Mouse (Mus musculus): ENCODE measurements around the gene Dyrk4. TPM values are rescaled to one million over a fixed set of nuclear protein-coding genes. Genes with fewer than 3 reads are reported as not detected.

Dyrk4 gene
- under 1 TPM; 0.43 to 0.48 TPM for total RNA-seq (2021)

DNA sequence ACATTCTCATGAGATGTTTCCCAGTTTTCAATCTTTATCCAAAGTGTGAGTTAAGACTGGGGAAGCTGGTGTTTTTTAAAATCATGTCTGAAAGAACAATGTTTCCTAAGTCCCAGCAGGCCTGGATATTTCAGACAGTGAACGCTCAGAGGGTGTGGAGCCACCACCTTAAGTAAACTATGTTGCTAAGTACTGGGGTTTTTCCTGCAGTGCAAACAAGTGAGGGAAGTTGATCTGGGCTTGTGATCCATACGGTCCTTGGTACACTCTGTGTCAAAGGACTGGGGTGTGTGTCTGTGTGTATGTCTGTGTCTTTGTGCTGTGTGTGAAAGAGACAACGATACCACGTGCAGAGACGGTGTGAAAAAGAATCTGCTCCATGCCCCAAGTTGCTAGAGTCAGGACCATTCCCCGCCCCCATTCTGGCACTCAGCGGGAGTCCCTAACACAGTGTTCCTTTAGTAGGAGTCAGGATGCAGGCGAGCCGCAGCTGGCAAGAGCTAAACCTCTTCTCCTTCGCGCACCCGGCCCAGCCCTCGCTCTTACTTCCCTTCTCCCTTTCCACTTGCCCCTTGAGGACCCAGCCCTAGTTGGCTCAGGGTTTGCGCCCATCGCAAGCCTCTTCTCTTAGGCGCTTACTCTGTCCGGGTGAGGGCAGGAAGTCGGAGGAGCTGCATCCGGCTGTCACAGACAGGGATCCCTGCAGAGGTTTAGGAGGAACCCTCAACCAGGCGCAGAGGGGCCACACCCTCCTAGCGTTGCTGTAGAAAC is at the start of gene Dyrk4:
Dyrk4 (minus strand) TSS at position 729 of the 771 bp plus-strand sequence.
- peak; percentile 13 to 24 for DNase-seq (ENCODE audit: low spot score in 2 of 2)
- intact Hi-C loops (cut with DNase I): no loop called here

DNA sequence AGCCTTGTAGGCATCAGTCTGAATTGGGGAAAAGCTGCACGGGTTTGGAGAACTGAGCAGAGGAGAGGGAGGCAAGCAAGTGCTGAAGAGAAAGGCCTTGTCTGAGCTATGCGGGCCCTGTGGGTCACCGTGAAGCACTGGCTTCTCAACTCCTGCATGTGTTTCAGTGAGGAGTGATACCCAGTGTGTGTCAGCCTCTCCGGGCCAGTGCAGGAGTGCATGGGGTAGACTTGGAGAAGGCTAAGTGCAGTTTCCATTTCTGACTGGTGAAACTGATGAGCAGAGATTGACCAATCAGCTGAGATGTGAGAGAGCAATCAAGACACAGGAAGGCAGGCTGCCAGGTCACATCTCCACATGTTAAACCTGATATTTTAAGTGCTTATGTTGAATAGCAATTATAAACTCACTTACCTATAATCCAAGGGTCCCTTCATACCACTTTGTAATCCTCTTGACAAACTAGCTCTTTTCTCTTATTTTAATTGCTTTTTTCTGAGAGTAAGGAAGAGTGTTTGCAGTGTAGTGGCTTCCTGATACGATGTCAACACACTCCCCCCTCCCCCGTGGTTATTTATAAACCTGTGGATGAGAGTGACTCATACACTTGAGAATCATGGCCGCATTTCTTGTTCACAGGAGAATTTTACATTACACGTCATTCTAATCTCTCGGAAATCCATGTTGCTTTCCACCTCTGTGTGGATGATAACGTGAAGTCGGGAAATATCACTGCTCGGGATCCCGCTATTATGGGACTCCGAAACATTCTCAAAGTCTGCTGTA is 44.8 kb upstream of the Dyrk4 start:
- peak in 1 of 2 experiments; percentile 65 for DNase-seq (ENCODE audit: low spot score in 2 of 2)
- intact Hi-C loops (cut with DNase I): no loop called here

DNA sequence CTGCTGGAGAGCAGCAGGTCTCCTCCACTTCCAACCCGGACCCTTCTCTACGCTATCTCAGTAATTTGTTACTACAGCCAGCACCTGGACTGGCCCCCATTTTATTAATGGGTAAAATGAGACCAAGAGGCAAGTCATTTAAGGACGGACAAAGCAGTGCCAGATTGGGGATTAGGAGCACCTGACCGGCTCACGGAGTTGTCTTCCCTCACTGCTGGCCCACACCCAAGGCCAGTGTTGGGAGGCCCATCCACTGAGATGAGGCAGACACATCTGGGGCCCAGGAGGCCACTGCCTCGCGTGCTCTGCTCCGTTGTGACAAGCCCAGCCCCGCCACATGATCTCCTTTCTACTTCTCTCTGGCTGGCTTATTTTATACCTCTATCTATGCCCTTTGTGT is 41.8 kb upstream of the Dyrk4 start:
- DNase-seq (ENCODE audit: low spot score in 2 of 2): no peak
- intact Hi-C loops (cut with DNase I): no loop called here

DNA sequence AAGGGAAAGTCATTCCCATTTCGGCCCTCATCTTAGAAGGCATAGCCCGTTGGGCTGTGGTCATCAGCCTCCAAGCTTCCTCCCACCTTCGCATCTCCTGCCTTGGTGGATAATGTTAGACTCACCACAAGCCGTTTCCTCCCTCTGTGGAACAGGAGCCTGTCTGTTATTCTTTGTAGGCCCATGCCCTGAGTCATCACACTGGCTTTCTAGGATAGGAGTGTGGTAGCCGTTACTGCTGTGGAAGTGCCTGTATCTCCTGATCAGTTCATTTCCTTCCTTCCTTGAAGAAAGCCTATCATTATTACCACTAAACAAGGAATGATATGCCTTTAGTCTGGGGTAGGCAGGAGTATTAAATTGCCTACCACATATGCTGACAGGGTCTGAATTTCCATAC is 41.1 kb upstream of the Dyrk4 start:
- intact Hi-C loops (cut with DNase I): no loop called here
- no peak for DNase-seq (ENCODE audit: low spot score in 2 of 2)

DNA sequence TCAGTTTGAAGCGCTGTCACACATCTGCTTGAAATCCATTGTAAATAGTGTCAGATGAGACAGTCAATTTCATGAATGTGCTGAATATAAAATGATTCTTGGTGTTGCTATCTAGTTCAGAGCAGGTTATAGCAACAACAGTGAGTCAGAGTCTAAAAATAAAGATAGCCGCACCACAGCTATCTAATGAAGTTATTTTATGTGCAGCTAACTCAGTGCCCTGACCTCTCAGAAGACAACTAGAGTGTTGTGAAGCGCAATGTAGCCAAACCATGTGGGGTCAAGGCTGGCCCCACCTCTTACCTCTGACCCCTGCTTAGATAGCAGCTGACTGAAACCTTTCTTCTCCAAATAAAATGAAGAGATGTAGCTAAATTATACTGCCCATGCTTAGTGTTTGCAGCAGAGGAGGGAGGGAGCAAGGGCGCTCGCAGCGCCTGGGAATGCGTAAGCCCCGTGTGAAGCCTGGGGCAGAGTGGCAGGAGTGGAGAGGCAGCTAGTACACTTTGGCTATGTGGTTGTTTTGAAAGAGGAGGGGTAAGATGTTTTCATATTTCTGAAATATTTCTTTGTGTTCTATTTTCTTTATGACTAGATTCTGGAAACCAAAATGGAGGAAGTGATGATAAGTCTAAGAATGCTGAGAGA is 39.9 kb upstream of the Dyrk4 start:
- no peak for DNase-seq (ENCODE audit: low spot score in 2 of 2)
- intact Hi-C loops (cut with DNase I): no loop called here

DNA sequence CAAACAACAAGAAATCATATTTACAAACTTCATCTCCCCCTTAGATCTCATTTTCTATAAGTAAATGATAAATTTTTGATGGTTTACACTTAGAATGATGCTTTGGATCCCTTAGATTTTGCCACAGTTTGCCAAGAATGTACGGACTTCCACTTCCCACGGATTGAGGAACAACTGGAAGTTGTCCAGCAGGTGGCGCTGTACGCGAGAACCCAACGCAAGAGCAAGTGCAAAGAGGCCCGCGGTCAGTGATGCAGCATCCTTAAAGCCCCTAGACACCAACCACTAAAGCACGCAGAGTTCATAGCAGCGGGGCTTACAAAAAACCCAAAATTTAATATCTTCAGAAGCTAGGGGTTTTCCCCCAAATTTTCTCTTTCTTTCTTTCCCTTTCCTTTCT is 34.1 kb upstream of the Dyrk4 start:
- DNase-seq (ENCODE audit: low spot score in 2 of 2): peak; percentile 78 to 79
- intact Hi-C loops (cut with DNase I): loop anchor here (2.0 to 10.0 kb wide), 2 partner anchors 129 to 409 kb away; no protein-coding TSS in a partner anchor

DNA sequence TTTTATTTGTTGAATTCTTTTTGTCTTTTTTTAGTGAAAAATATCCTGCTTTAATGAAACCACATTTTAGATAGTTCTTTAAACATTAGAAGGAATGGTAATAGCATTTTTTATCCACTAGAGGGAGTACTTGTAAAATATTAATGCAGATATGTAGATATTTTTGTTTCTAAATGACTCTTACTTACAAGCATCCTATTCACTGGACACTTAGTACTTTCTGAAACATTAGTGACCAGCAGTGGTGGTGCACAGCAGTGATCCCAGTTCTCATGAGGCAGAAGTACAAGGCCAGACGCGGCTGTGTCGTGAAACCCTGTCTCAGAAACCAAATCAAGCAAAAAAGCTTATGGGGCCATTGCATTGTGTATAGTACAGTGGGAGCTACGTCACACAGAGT is 26.7 kb upstream of the Dyrk4 start:
- no peak for DNase-seq (ENCODE audit: low spot score in 2 of 2)
- intact Hi-C loops (cut with DNase I): no loop called here

DNA sequence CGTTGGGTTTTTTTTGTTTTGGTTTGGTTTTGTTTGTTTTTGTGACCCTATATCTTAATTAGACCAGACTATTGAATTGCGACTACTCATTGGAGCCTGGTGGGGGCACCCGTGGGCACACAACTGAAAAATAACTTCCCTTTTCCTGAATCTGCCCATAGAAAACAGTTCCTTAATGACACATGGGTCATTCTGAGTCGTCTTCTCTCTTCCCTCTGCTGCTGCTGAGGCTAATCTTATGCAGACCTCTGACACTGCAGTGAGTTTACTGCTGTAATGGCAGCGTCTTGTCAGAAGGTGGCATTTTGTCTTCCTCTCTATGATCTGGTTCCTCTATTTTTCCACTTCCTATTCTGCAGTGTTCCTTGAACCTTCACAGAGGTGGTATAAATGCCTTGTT is 18.8 kb upstream of the Dyrk4 start:
- intact Hi-C loops (cut with DNase I): no loop called here
- peak in 1 of 2 experiments; percentile 12 for DNase-seq (ENCODE audit: low spot score in 2 of 2)

DNA sequence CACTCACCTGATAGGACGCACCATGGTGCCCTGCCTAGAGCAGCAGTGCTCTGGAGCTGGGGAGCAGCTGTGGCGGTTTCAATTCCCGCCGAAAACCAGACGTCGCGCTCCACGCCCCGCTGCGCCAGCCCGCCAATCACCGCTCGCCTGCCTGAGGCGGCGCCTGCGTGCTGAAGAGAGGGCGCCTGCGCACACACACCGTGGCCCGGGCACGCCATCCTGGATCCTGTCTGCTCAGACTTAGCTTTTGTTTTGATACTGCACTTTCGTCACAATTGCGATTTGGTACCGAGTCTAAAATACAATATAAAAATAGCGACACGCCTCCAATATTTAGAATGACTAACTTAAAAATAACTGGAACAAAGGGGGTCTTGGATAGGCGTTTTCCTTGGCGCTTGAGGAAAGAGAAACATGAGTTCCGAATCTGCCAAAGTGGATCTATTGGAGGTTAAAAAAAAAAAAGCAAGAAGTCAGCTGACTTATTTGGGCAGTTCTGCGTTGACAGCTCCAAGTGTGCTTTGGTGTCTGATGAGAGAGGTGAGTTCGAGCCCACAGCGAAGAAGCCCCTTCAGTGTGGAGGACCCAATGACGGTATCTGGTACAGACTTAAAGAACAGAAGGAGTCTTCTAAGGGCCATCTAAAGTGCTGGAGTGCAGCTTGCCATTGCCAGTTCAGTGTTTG is 18.0 kb upstream of the Dyrk4 start, which contains the start of the genes Rad51ap1 and D6Wsu163e:
Rad51ap1 (minus strand) TSS at position 101 of the 685 bp plus-strand sequence.
D6Wsu163e (plus strand) TSS at position 476 of the 685 bp plus-strand sequence.
- intact Hi-C loops (cut with DNase I): loop anchor here (1.0 to 10.0 kb wide), 3 partner anchors 90 to 435 kb away; partner anchors contain the start of gene Ndufa9
- DNase-seq (ENCODE audit: low spot score in 2 of 2): peak; percentile 96 to 97

DNA sequence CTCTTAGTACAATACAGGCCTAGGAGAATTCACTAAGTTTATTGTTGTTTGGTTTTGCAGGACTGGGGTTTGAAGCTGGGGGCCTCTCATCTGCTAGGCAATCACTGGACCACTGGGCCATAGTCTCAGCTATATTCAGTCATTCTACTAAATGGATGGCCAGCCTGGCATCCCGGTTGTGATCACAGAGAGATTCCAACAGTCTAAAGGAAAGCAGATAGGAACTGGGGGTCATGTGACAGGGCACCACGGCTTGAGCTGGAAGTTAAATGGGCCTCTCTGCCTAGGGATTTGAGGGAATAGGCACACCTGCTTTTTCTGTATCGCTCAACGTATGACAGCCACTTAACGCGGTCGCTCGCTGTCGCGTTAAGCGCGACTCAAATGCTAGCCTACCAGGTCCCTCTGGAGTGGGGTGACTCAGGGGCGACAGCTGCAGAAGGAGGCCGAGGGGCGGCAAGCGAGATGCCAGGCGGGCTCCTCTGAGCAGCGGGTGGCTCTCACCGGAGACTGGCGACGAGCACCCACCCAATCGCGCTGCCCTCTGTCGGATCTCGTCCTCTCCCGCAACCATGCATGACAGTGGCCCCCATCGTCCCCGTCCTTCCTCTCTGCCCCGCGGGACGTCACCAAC is 17.3 kb upstream of the Dyrk4 start:
- intact Hi-C loops (cut with DNase I): loop anchor here (1.0 to 10.0 kb wide), 3 partner anchors 90 to 434 kb away; partner anchors contain the start of gene Ndufa9
- no peak for DNase-seq (ENCODE audit: low spot score in 2 of 2)

DNA sequence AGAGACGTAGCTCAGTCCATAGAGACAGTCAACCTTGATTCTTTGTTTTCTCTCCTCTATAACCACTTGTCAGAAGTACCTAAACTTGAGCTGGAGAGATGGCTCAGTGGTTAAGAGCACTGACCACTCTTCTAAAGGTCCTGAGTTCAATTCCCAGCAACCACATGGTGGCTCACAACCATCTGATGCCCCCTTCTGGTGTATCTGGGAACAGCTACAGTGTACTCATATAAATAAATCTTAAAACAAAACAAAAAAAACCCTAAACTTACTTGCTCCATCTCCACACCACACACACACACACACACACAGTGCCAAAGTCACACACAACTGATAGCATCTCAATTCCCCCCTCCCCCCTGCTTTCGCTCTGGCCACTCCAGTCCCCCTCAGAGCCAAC is 16.4 kb upstream of the Dyrk4 start:
- DNase-seq (ENCODE audit: low spot score in 2 of 2): no peak
- intact Hi-C loops (cut with DNase I): loop anchor here (5.0 to 10.0 kb wide), 2 partner anchors 146 to 433 kb away; no protein-coding TSS in a partner anchor

DNA sequence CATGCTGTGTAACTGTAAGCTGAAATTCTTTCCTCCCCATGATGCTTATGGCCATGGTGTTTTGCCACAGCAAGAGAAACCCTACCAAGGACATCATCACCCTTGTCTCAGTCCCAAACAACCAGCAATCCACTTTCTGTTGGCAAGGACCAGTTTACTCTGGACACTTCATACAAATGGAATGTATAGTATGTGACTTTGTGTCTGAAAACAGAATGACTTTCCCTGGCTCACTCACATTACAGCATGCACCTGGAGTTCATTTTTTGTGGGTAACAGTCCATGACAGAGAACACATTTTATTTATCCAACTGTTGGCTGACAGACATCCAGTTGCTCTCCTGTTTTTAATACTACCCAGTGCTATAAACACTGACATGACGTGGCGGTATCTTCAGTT is 11.3 kb upstream of the Dyrk4 start:
- no peak for DNase-seq (ENCODE audit: low spot score in 2 of 2)
- intact Hi-C loops (cut with DNase I): loop anchor here (10.0 kb wide), 1 partner anchor 428 kb away; no protein-coding TSS in a partner anchor

DNA sequence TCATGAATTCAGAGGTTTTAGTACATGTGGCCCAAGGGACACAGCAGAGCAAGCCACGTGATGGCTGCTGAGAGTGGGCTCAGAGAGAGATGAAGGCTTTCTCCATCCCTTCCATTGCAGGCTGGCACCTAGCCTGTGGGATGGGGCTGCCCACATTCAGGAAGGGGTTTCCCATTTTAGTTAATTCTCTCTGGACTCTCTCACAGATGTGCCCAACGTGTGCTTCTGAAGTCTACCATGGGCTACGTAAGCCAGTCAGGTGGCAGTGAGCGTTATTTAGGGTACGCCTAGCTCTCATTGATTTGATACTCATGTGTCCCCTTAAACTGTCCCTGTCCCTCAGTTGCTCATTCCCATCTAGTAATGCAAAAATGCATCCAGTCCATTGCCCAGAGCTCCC is 6.7 kb downstream of the Dyrk4 start:
- no peak for DNase-seq (ENCODE audit: low spot score in 2 of 2)
- intact Hi-C loops (cut with DNase I): no loop called here

DNA sequence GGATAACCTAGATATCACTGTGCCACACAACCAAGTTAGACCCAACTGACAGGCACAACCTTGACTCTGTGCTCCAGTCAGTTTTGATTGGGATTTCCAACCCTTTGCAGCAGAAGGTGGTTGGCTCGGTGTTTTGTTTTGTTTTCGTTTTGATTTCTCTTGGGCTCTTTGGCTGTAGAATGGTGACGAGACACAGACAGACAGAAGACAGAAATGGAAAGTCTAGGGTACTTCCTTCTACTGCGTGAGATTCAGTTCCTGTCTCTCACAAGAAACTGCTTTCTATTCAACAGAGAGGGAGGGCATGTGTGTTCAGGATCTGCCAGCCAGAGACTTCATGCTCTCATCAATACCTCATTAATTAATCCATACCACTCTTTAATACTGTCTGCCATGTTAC is 10.9 kb downstream of the Dyrk4 start:
- intact Hi-C loops (cut with DNase I): no loop called here
- DNase-seq (ENCODE audit: low spot score in 2 of 2): peak in 1 of 2 experiments; percentile 3

DNA sequence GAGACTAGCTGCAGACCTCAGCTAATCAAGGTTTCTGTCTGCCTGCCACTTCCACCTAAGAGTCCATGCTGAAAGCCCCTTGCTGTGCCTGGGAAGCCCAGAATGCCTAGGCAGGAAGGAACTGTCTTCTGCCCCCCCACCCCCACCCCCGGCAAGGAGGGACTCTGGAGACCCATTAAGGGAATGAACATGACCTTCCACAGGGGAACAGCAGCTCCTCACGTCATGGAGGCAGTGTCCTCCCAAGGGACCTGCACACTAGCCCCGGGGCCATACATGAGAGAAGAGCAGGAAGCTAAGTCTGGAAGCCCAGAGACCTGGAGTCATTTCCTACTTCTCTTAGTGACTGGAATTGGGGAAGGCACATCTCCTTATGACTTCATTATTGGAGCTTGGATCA is 13.8 kb downstream of the Dyrk4 start:
- no peak for DNase-seq (ENCODE audit: low spot score in 2 of 2)

DNA sequence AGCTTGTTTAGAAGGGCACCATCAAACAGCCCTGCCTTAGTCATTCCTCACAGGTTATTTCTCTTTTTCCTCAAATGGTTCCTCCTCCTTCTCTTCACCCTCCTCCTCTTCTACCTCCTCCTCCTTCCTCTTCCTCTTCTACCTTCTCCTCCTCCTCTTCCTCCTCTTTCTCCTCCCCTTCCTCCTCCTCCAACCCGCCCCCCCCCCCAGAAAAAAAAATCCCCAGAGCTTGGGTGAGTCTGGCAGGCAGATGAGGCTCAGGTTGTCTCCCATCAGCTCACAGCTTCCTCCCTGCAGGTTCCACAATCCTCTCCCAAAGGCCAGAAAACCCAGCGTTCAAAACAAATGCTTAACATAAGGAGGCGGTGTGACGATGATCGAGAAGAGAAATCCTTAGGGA is 14.3 kb downstream of the Dyrk4 start:
- no peak for DNase-seq (ENCODE audit: low spot score in 2 of 2)
- intact Hi-C loops (cut with DNase I): no loop called here

More for the DNA sequence above, 13.8 kb downstream of the Dyrk4 start:
- intact Hi-C loops (cut with DNase I): no loop called here

DNA sequence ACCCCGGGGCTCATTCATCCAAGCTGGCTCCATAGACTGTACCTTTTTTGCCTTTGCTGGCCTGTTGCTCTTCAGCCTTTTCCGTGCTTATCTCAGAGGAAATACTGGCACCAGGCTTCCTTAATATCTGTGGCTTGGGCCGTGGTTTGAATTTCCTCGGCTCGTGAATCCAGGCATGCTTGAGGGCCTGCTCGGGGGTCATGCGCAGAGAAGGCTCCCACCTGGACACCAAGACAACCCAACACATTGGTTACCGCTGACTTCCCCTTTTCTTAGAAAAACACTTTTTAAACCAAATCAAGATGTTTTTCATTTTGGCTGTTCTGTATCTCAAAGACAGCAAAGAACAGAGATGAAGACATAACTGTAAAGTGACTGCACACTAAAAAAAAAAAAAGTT is 44.5 kb downstream of the Dyrk4 start:
- intact Hi-C loops (cut with DNase I): no loop called here
- DNase-seq (ENCODE audit: low spot score in 2 of 2): no peak

DNA sequence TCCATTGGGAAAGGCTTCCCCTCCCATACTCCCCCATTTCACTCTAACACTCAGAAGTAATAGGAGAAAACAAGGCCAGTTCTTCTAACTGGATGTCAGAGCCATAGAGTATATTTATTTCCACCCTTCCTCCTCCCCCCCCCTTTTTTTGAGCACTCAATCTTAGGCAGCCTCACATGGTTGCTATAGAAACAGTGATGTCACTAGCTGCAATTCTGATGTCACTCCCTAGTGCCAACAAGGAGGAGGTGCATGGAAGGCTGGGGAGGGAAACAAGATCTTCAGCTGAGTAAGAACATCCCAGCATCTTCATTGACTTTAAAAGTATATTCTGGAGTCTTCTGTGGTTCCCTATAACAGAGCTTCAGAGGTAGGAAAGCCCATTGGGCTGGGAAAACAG is 68.8 kb downstream of the Dyrk4 start, which contains the start of gene Akap3:
Akap3 (plus strand) TSS at position 218 of the 400 bp plus-strand sequence.
- intact Hi-C loops (cut with DNase I): no loop called here
- DNase-seq (ENCODE audit: low spot score in 2 of 2): peak in 1 of 2 experiments; percentile 40

Data from left cerebral cortex, postnatal 25 days (tissue).